Mouse (Mus musculus): ENCODE data around the gene Clec2d. TPM values are rescaled to one million over a fixed set of nuclear protein-coding genes. Genes with fewer than 3 reads are reported as not detected.

Clec2d gene
- polyA plus RNA-seq, 1 experiment = 8.0 TPM

- no peaks in the 10 kb centered on the region for H3K79me3 ChIP-seq (ENCODE audit: low read depth)
- H3K27me3 ChIP-seq (ENCODE audit: control insufficient read depth, insufficient read depth, insufficient read length) = no peaks in the 10 kb centered on the region
- H3ac ChIP-seq (ENCODE audit: control insufficient read depth, insufficient read length, low read depth) = no peak overlapping the region
- TF ChIP-seq MYOG (IDR thresholded peaks at IDR 0.05; ENCODE audit: control insufficient read depth, extremely low read depth, insufficient read length) = no peak
- no peak for TF ChIP-seq USF1 (IDR thresholded peaks at IDR 0.05; ENCODE audit: low read depth)
- TF ChIP-seq MAX (IDR thresholded peaks at IDR 0.05) = no peak
- no peak for TF ChIP-seq CEBPB (IDR thresholded peaks at IDR 0.05; ENCODE audit: low read depth)
- no peak for TF ChIP-seq MYOD1 (IDR thresholded peaks at IDR 0.05; ENCODE audit: control insufficient read depth, insufficient read length, low read depth)
- TF ChIP-seq FOSL1 (IDR thresholded peaks at IDR 0.05; ENCODE audit: insufficient read depth, low read length, poor library complexity, severe bottlenecking) = no peak
- no peak for TF ChIP-seq CTCF (IDR thresholded peaks at IDR 0.05; ENCODE audit: control insufficient read depth, insufficient read depth, insufficient read length)
- no peak overlapping the region for H3K4me3 ChIP-seq (ENCODE audit: insufficient read depth, poor library complexity, severe bottlenecking)
- no peaks in the 10 kb centered on the region for H3K36me3 ChIP-seq (ENCODE audit: control insufficient read depth, insufficient read depth)
- H3K79me2 ChIP-seq (ENCODE audit: control insufficient read depth, insufficient read depth) = no peaks in the 10 kb centered on the region
Observed at GRCm38 (mm10) chr6:129215053-129215452, 34.6 kb downstream of the Clec2d start.

GRCm38 (mm10) chr6:129215886-129216637, 35.6 kb downstream of the Clec2d start:
- Histone ChIP-seq H3K27me3 (ENCODE audit: control insufficient read depth, insufficient read depth, insufficient read length) (no peaks in the 10 kb centered on the region), H3K79me2 (ENCODE audit: control insufficient read depth, insufficient read depth) (no peaks in the 10 kb centered on the region), H3K79me3 (ENCODE audit: low read depth) (no peaks in the 10 kb centered on the region), H3K36me3 (ENCODE audit: control insufficient read depth, insufficient read depth) (no peaks in the 10 kb centered on the region), H3K4me3 (ENCODE audit: insufficient read depth, poor library complexity, severe bottlenecking) (no peak overlapping the region), H3ac (ENCODE audit: control insufficient read depth, insufficient read length, low read depth) (no peak overlapping the region)
- TF ChIP-seq MYOD1 (IDR thresholded peaks at IDR 0.05; ENCODE audit: control insufficient read depth, insufficient read length, low read depth) (peak; percentile 88), CEBPB (IDR thresholded peaks at IDR 0.05; ENCODE audit: low read depth) (no peak), FOSL1 (IDR thresholded peaks at IDR 0.05; ENCODE audit: insufficient read depth, low read length, poor library complexity, severe bottlenecking) (no peak), MYOG (IDR thresholded peaks at IDR 0.05; ENCODE audit: control insufficient read depth, extremely low read depth, insufficient read length) (no peak), CTCF (IDR thresholded peaks at IDR 0.05; ENCODE audit: control insufficient read depth, insufficient read depth, insufficient read length) (no peak), USF1 (IDR thresholded peaks at IDR 0.05; ENCODE audit: low read depth) (no peak), MAX (IDR thresholded peaks at IDR 0.05) (no peak)

- no peaks in the 10 kb centered on the region for H3K27me3 ChIP-seq (ENCODE audit: control insufficient read depth, insufficient read depth, insufficient read length)
- H3K4me3 ChIP-seq (ENCODE audit: insufficient read depth, poor library complexity, severe bottlenecking) = no peak overlapping the region
- H3K79me3 ChIP-seq (ENCODE audit: low read depth) = no peaks in the 10 kb centered on the region
- no peak for TF ChIP-seq FOSL1 (IDR thresholded peaks at IDR 0.05; ENCODE audit: insufficient read depth, low read length, poor library complexity, severe bottlenecking)
- TF ChIP-seq CEBPB (IDR thresholded peaks at IDR 0.05; ENCODE audit: low read depth) = no peak
- H3ac ChIP-seq (ENCODE audit: control insufficient read depth, insufficient read length, low read depth) = no peak overlapping the region
- H3K36me3 ChIP-seq (ENCODE audit: control insufficient read depth, insufficient read depth) = no peaks in the 10 kb centered on the region
- no peaks in the 10 kb centered on the region for H3K79me2 ChIP-seq (ENCODE audit: control insufficient read depth, insufficient read depth)
Observed at GRCm38 (mm10) chr6:129216721-129217230, 36.4 kb downstream of the Clec2d start.

- Histone ChIP-seq H3K36me3 (ENCODE audit: control insufficient read depth, insufficient read depth) (no peaks in the 10 kb centered on the region), H3K4me3 (ENCODE audit: insufficient read depth, poor library complexity, severe bottlenecking) (no peak overlapping the region), H3K79me3 (ENCODE audit: low read depth) (no peaks in the 10 kb centered on the region), H3ac (ENCODE audit: control insufficient read depth, insufficient read length, low read depth) (no peak overlapping the region), H3K27me3 (ENCODE audit: control insufficient read depth, insufficient read depth, insufficient read length) (no peaks in the 10 kb centered on the region), H3K79me2 (ENCODE audit: control insufficient read depth, insufficient read depth) (no peaks in the 10 kb centered on the region)
- TF ChIP-seq USF1 (IDR thresholded peaks at IDR 0.05; ENCODE audit: low read depth) (no peak), FOSL1 (IDR thresholded peaks at IDR 0.05; ENCODE audit: insufficient read depth, low read length, poor library complexity, severe bottlenecking) (no peak), CEBPB (IDR thresholded peaks at IDR 0.05; ENCODE audit: low read depth) (no peak), MAX (IDR thresholded peaks at IDR 0.05) (no peak), CTCF (IDR thresholded peaks at IDR 0.05; ENCODE audit: control insufficient read depth, insufficient read depth, insufficient read length) (no peak), MYOG (IDR thresholded peaks at IDR 0.05; ENCODE audit: control insufficient read depth, extremely low read depth, insufficient read length) (no peak), MYOD1 (IDR thresholded peaks at IDR 0.05; ENCODE audit: control insufficient read depth, insufficient read length, low read depth) (no peak)
Observed at GRCm38 (mm10) chr6:129218191-129218696, 37.8 kb downstream of the Clec2d start.

- H3K79me2 ChIP-seq (ENCODE audit: control insufficient read depth, insufficient read depth) = no peaks in the 10 kb centered on the region
- H3K4me3 ChIP-seq (ENCODE audit: insufficient read depth, poor library complexity, severe bottlenecking) = no peak overlapping the region
- TF ChIP-seq FOSL1 (IDR thresholded peaks at IDR 0.05; ENCODE audit: insufficient read depth, low read length, poor library complexity, severe bottlenecking) = no peak
- TF ChIP-seq MYOG (IDR thresholded peaks at IDR 0.05; ENCODE audit: control insufficient read depth, extremely low read depth, insufficient read length) = no peak
- no peak for TF ChIP-seq CEBPB (IDR thresholded peaks at IDR 0.05; ENCODE audit: low read depth)
- no peak for TF ChIP-seq MYOD1 (IDR thresholded peaks at IDR 0.05; ENCODE audit: control insufficient read depth, insufficient read length, low read depth)
- no peak for TF ChIP-seq MAX (IDR thresholded peaks at IDR 0.05)
- TF ChIP-seq CTCF (IDR thresholded peaks at IDR 0.05; ENCODE audit: control insufficient read depth, insufficient read depth, insufficient read length) = no peak
- no peak for TF ChIP-seq USF1 (IDR thresholded peaks at IDR 0.05; ENCODE audit: low read depth)
- H3K36me3 ChIP-seq (ENCODE audit: control insufficient read depth, insufficient read depth) = no peaks in the 10 kb centered on the region
- no peak overlapping the region for H3ac ChIP-seq (ENCODE audit: control insufficient read depth, insufficient read length, low read depth)
- no peaks in the 10 kb centered on the region for H3K27me3 ChIP-seq (ENCODE audit: control insufficient read depth, insufficient read depth, insufficient read length)
- H3K79me3 ChIP-seq (ENCODE audit: low read depth) = no peaks in the 10 kb centered on the region
Observed at GRCm38 (mm10) chr6:129219897-129220517, 39.6 kb downstream of the Clec2d start.

Measured in C2C12 (cell line).